Mouse (Mus musculus) testis, adult 2 months (tissue): ENCODE data around the gene Evpl.

Experiments
- CTCF ChIP-seq: fragments of 200-500 bp; IDR thresholded peaks from 2 replicates; pipeline ENCODE4 v1.5.1; 2012; ENCODE audit warnings: low read depth, mild to moderate bottlenecking, inconsistent platforms, low read length, moderate library complexity; ENCODE audit not compliant: control insufficient read depth, insufficient read depth, insufficient replicate concordance
- POLR2A ChIP-seq: fragments of 200-500 bp; IDR thresholded peaks from 2 replicates; pipeline ENCODE4 v1.6.1; 2012; ENCODE audit warnings: low read depth, mild to moderate bottlenecking, inconsistent platforms, low read length, moderate library complexity; ENCODE audit not compliant: control insufficient read depth

GRCm38 (mm10) chr11:116221931-116222739 lies 15.7 kb downstream of the Evpl start:
- TF ChIP-seq CTCF (no peak), POLR2A (no peak)
